Mouse (Mus musculus) liver, embryonic 14.5 days (tissue): ENCODE data around the gene 4933405L10Rik.

ENCODE experiments used
- CTCF ChIP-seq: IDR thresholded peaks from 2 replicates; pipeline ENCODE4 v1.5.1; 2016; ENCODE audit warnings: antibody characterized with exemption, low read depth, control low read depth
- EP300 ChIP-seq: IDR thresholded peaks from 2 replicates; pipeline ENCODE4 v1.6.1; 2016; ENCODE audit warnings: antibody characterized with exemption, low read depth

DNA sequence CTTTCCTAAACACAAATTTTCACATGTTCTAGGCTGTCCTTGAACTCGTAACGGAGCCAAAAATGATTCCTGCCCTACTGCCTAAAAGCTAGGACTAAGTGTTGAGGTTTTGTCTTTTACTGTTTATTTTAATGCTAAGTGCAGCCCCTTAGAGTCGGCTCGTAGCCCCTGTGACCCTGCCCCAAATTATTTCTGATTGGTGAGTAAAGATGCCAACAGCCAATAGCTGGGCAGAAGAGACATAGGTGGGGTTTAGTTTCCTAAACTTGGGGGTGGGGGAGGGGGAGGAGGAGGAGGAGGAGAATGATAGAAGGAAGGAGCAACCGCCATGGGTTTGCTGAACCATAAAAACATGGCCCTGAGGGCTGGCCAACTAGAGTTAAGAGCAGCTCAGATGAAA, 18.3 kb downstream of the 4933405L10Rik start:
- TF ChIP-seq CTCF = no peak
- no peak for TF ChIP-seq EP300
